ENCODE assay signal across 20 mouse cellular contexts in genomic region chr5:147761275-147761674, GRCm38 (mm10). TPM values are rescaled to one million over a fixed set of nuclear protein-coding genes. Genes with fewer than 3 reads are reported as not detected.
DNase-seq lines count a peak whose midpoint lies in the region; ATAC-seq and TF ChIP-seq lines count a peak whose summit lies in the region.
"Had no signal": no experiment of that assay in that cellular context is flagged by ENCODE, and none has a peak within 500 bp of the region (broad histone marks: within the 10 kb centered on the region; RNA-seq: fewer than 3 reads in every experiment).

No protein-coding gene starts in this region.

- H3K9ac ChIP-seq in heart, embryonic 11.5 days (ENCODE audit: low read depth, low read length): no peak overlapping the region
- no peak overlapping the region for H3K9ac ChIP-seq in liver, adult 2 months (ENCODE audit: low read depth, low read length)
- no peak overlapping the region for H3K9ac ChIP-seq in liver, postnatal 0 days (replicated peaks)
- H3K9ac ChIP-seq: embryonic facial prominence, embryonic 12.5 days; forebrain, postnatal 0 days; lung, embryonic 15.5 days had no signal

- H3K4me1 ChIP-seq in heart, embryonic 11.5 days (ENCODE audit: control insufficient read depth, insufficient read depth, low read length): peaks cover 17% of the 10 kb centered on the region
- no peaks in the 10 kb centered on the region; the same call in 1 of the 2 replicates for H3K4me1 ChIP-seq in liver, adult 2 months (ENCODE audit: control insufficient read depth, insufficient read depth, low read length)
- H3K4me1 ChIP-seq in liver, postnatal 0 days (ENCODE audit: insufficient read depth): peaks cover 12% of the 10 kb centered on the region; the same call in 1 of the 2 replicates
- H3K4me1 ChIP-seq: lung, embryonic 15.5 days had no signal

- H3K4me3 ChIP-seq in heart, embryonic 11.5 days (ENCODE audit: low read depth, low read length): peak overlapping the region; percentile 11; the same call in 1 of the 2 replicates
- no peak overlapping the region for H3K4me3 ChIP-seq in liver, adult 2 months (ENCODE audit: insufficient read depth, low read depth, low read length)
- H3K4me3 ChIP-seq in liver, postnatal 0 days (ENCODE audit: low read depth, low read length): no peak overlapping the region
- H3K4me3 ChIP-seq: embryonic facial prominence, embryonic 12.5 days; lung, embryonic 15.5 days had no signal

- no peaks in the 10 kb centered on the region for H3K9me3 ChIP-seq in heart, embryonic 11.5 days (replicated peaks; ENCODE audit: control insufficient read depth, low read length)
- no peaks in the 10 kb centered on the region for H3K9me3 ChIP-seq in liver, postnatal 0 days (ENCODE audit: low read length)
- H3K9me3 ChIP-seq: embryonic facial prominence, embryonic 12.5 days; lung, embryonic 15.5 days had no signal

- no peaks in the 10 kb centered on the region for H3K36me3 ChIP-seq in heart, embryonic 11.5 days (ENCODE audit: control insufficient read depth, insufficient read depth, low read length)
- H3K36me3 ChIP-seq in liver, adult 2 months (ENCODE audit: control insufficient read depth, insufficient read depth, low read length): no peaks in the 10 kb centered on the region
- H3K36me3 ChIP-seq in liver, postnatal 0 days (replicated peaks; ENCODE audit: insufficient read depth, low read length): no peaks in the 10 kb centered on the region
- H3K36me3 ChIP-seq: embryonic facial prominence, embryonic 12.5 days; lung, embryonic 15.5 days had no signal

- TF ChIP-seq EP300 in liver, postnatal 0 days (IDR thresholded peaks at IDR 0.05; ENCODE audit: low read depth): no peak

- peak overlapping the region; percentile 54 for H3K4me2 ChIP-seq in heart, embryonic 11.5 days
- peak overlapping the region; percentile 10; the same call in 1 of the 2 replicates for H3K4me2 ChIP-seq in liver, postnatal 0 days (ENCODE audit: low read depth, low read length)
- H3K4me2 ChIP-seq: embryonic facial prominence, embryonic 12.5 days; lung, embryonic 15.5 days had no signal

- no peak overlapping the region for H3K27ac ChIP-seq in heart, embryonic 11.5 days (ENCODE audit: low read depth, low read length)
- H3K27ac ChIP-seq in liver, adult 2 months (replicated peaks; ENCODE audit: insufficient read depth, low read depth, low read length): no peak overlapping the region
- no peak overlapping the region for H3K27ac ChIP-seq in liver, postnatal 0 days (ENCODE audit: low read depth)
- H3K27ac ChIP-seq: embryonic facial prominence, embryonic 12.5 days; lung, embryonic 15.5 days had no signal

- TF ChIP-seq CTCF in liver, adult 2 months (IDR thresholded peaks at IDR 0.05; ENCODE audit: low read depth, low read length): no peak
- no peak for TF ChIP-seq CTCF in liver, postnatal 0 days (IDR thresholded peaks at IDR 0.05; ENCODE audit: low read depth)

- TF ChIP-seq POLR2A in liver, adult 2 months (IDR thresholded peaks at IDR 0.05; ENCODE audit: extremely low read depth, insufficient read depth, low read length): no peak

- ATAC-seq in heart, embryonic 11.5 days (replicated peaks; ENCODE audit: insufficient number of reproducible peaks, low FRiP score, low TSS enrichment): no peak
- peak; percentile 53; the same call in 1 of the 2 replicates for ATAC-seq in liver, postnatal 0 days
- no peak for ATAC-seq in megakaryocyte progenitor cell, adult 5-6 weeks (replicated peaks; ENCODE audit: poor library complexity)
- ATAC-seq: forebrain, postnatal 0 days; hindbrain, embryonic 16.5 days had no signal

- WGBS in heart, embryonic 11.5 days (ENCODE audit: insufficient replicate concordance): 4% methylated on average over 9 of the region's 9 CpGs
- 11% methylated on average over 9 of the region's 9 CpGs for WGBS in liver, adult 2 months
- WGBS in liver, postnatal 0 days (ENCODE audit: insufficient replicate concordance): 22% methylated on average over 9 of the region's 9 CpGs

- no peaks in the 10 kb centered on the region for H3K27me3 ChIP-seq in heart, embryonic 11.5 days (ENCODE audit: control insufficient read depth, insufficient read depth, low read length)
- no peaks in the 10 kb centered on the region for H3K27me3 ChIP-seq in liver, adult 2 months (ENCODE audit: control insufficient read depth, insufficient read depth, low read length)
- no peaks in the 10 kb centered on the region for H3K27me3 ChIP-seq in liver, postnatal 0 days (ENCODE audit: insufficient read depth, low read length)
- H3K27me3 ChIP-seq: CH12.LX; embryonic facial prominence, embryonic 12.5 days; lung, embryonic 15.5 days had no signal

- DNase-seq in heart, adult 8-10 months (ENCODE audit: low spot score): no peak
- DNase-seq in liver, adult 2 months (ENCODE audit: extremely low read depth, low read depth, low spot score): peak; percentile 48
- no peak for DNase-seq in liver
- DNase-seq in c-Kit-positive CD71-positive TER-119-negative erythroid progenitor cells, embryonic 14.5 days (ENCODE audit: low read depth): peak; percentile 15
- DNase-seq in liver, postnatal 0 days: no peak
- DNase-seq in ovary, adult 18-20 months (ENCODE audit: low spot score): no peak
- DNase-seq: adrenal gland, adult 2 months; cerebellum, postnatal 14 days; forebrain, postnatal 0 days; kidney, adult 2 months; kidney, postnatal 14 days; layer of hippocampus, adult 9-11 months; spleen, adult 18-20 months; thymus, adult 18-20 months had no signal

- no peaks in the 10 kb centered on the region for H3K79me2 ChIP-seq in liver, adult 2 months (ENCODE audit: control insufficient read depth, insufficient read depth, low read length)

RNA-seq across cellular contexts. Expression of gene Flt1, which starts 35.5 kb away (rescaled TPM):
- 20.4 and 23.1 TPM in 2 replicates for polyA plus RNA-seq in heart, embryonic 11.5 days (2014; fragmentation: Nextera tagmentation; extraction: Ambion mirVana)
- 10 to 100 TPM; 69.6 to 80.3 (median 73.2) TPM for total RNA-seq in heart, adult 8-10 months (2022)
- total RNA-seq in liver, adult 2 months (2014; rRNA removed): 4.8 and 6.2 TPM in 2 replicates
- 1.2 and 1.3 TPM in 2 replicates for polyA plus RNA-seq in liver, adult 2 months (2012; rRNA removed)
- 2.3 and 2.8 TPM in 2 replicates for polyA plus RNA-seq in liver, postnatal 0 days (2015; fragmentation: Nextera tagmentation; extraction: Ambion mirVana)
- total RNA-seq in megakaryocyte progenitor cell, adult 5-6 weeks (2015): 2.5 and 3.1 TPM in 2 replicates
- 2.5 and 3.7 TPM in 2 replicates for total RNA-seq in megakaryocyte progenitor cell, adult 5-6 weeks (2017)

Comparison
In these comparisons a context has a peak if more than half of its experiments do, and no peak if none do; other contexts are left out.
1. DNase-seq: peak in liver, adult 2 months (single experiment) and c-Kit-positive CD71-positive TER-119-negative erythroid progenitor cells, embryonic 14.5 days (single experiment); none in heart, adult 8-10 months (single experiment), liver (single experiment), liver, postnatal 0 days (single experiment) and ovary, adult 18-20 months (single experiment).